Mouse (Mus musculus) neural tube, embryonic 11.5 days (tissue): ENCODE data around the gene Serac1. TPM values are rescaled to one million over a fixed set of nuclear protein-coding genes. Genes with fewer than 3 reads are reported as not detected.

Experiments
- ATAC-seq: fragments of 200-750 bp; cut with Nextera tagmentation; 2 replicates; pipeline ENCODE4 v1.8.0; 2017; ENCODE audit warnings: moderate number of reproducible peaks, mild to moderate bottlenecking, moderate TSS enrichment, moderate library complexity; ENCODE audit not compliant: insufficient read depth, low FRiP score, low TSS enrichment
- DNase-seq: peaks from one replicate; pipeline ENCODE4 v3.0.0-alpha.2; 2015; ENCODE audit warnings: low spot score
- H3K27ac ChIP-seq: fragments of 300-500 bp; sonication (generic); 2 replicates; pipeline ENCODE4 v1.5.1; 2014; ENCODE audit warnings: low read depth, mild to moderate bottlenecking, low read length
- H3K27me3 ChIP-seq: fragments of 300-500 bp; sonication (generic); 2 replicates; pipeline ENCODE4 v1.6.1; 2014; ENCODE audit warnings: mild to moderate bottlenecking, low read length, mixed read lengths; ENCODE audit not compliant: control insufficient read depth, insufficient read depth
- H3K36me3 ChIP-seq: fragments of 300-500 bp; sonication (generic); 2 replicates; pipeline ENCODE4 v1.6.1; 2014; ENCODE audit warnings: mild to moderate bottlenecking, low read length, moderate library complexity, mixed read lengths; ENCODE audit not compliant: control insufficient read depth, insufficient read depth
- H3K4me1 ChIP-seq: fragments of 300-500 bp; sonication (generic); 2 replicates; pipeline ENCODE4 v1.6.1; 2014; ENCODE audit warnings: low read length, mixed read lengths; ENCODE audit not compliant: control insufficient read depth, insufficient read depth
- H3K4me2 ChIP-seq: fragments of 300-500 bp; sonication (generic); 2 replicates; pipeline ENCODE4 v1.6.1; 2014; ENCODE audit warnings: low read depth, mild to moderate bottlenecking, moderate library complexity
- H3K4me3 ChIP-seq: fragments of 300-500 bp; sonication (generic); 2 replicates; pipeline ENCODE4 v1.5.1; 2014; ENCODE audit warnings: low read depth, low read length
- H3K9ac ChIP-seq: fragments of 300-500 bp; sonication (generic); 2 replicates; pipeline ENCODE4 v1.6.1; 2014; ENCODE audit warnings: mild to moderate bottlenecking, low read length
- H3K9me3 ChIP-seq: fragments of 300-500 bp; sonication (generic); 2 replicates; pipeline ENCODE4 v1.6.1; 2016; ENCODE audit warnings: low read length; ENCODE audit not compliant: control insufficient read depth
- WGBS: fragments of 180-500 bp; shearing (Covaris S2); extraction: QIAGEN DNeasy Blood & Tissue Kit; methylation state at CpG from one replicate; pipeline ENCODE4 v1.1.7; 2014; 5-methylcytosine and 5-hydroxymethylcytosine counted together
- polyA plus RNA-seq: library from polyadenylated mRNA; unstranded; fragments of >200 nt; fragmentation: Nextera tagmentation; extraction: Ambion mirVana; gene quantifications from 2 replicates; pipeline ENCODE4 v1.2.1, GENCODE M21; 2014

Serac1 gene
- polyA plus RNA-seq, 1 experiment from 2014 or later: 7.9 TPM

- 0 out of 2 replicates have a peak overlapping the region, but pooled peaks have one; percentile 3 for H3K4me2 ChIP-seq
- ATAC-seq (no peak), DNase-seq (no peak)
These were observed 73.7 kb downstream of the Serac1 start for GRCm38 (mm10) chr17:6005638-6006471.

GRCm38 (mm10) chr17:6005246-6005637 lies 74.3 kb downstream of the Serac1 start:
- WGBS: 19% methylated on average over 10 of the region's 14 CpGs
- no peak for ATAC-seq
- H3K27ac ChIP-seq: no peak overlapping the region

More at GRCm38 (mm10) chr17:6005638-6006471, 73.7 kb downstream of the Serac1 start:
- Histone ChIP-seq H3K4me1 (no peaks in the 10 kb centered on the region), H3K27me3 (no peaks in the 10 kb centered on the region), H3K4me3 (no peak overlapping the region), H3K36me3 (no peaks in the 10 kb centered on the region), H3K9me3 (no peaks in the 10 kb centered on the region), H3K9ac (no peak overlapping the region), H3K27ac (no peak overlapping the region)
- WGBS: 39% methylated on average over 14 of the region's 14 CpGs

GRCm38 (mm10) chr17:6003661-6004060 lies 75.9 kb downstream of the Serac1 start:
- Histone ChIP-seq H3K9ac (no peak overlapping the region), H3K4me1 (no peaks in the 10 kb centered on the region), H3K9me3 (no peaks in the 10 kb centered on the region), H3K4me2 (no peak overlapping the region), H3K27ac (no peak overlapping the region), H3K4me3 (no peak overlapping the region), H3K36me3 (no peaks in the 10 kb centered on the region), H3K27me3 (no peaks in the 10 kb centered on the region)
- DNase-seq (no peak), ATAC-seq (no peak)
- whole genome bisulfite sequencing: 91% methylated on average over 6 of the region's 6 CpGs

More at GRCm38 (mm10) chr17:6005246-6005637, 74.3 kb downstream of the Serac1 start:
- no peaks in the 10 kb centered on the region for H3K4me1 ChIP-seq
- no peak overlapping the region for H3K4me3 ChIP-seq
- H3K36me3 ChIP-seq: no peaks in the 10 kb centered on the region
- DNase-seq: no peak
- H3K27me3 ChIP-seq: no peaks in the 10 kb centered on the region
- H3K9me3 ChIP-seq: no peaks in the 10 kb centered on the region
- H3K4me2 ChIP-seq: 0 out of 2 replicates have a peak overlapping the region, but pooled peaks have one; percentile 3
- H3K9ac ChIP-seq: no peak overlapping the region

GRCm38 (mm10) chr17:6002563-6002962 lies 77.0 kb downstream of the Serac1 start:
- Histone ChIP-seq H3K9me3 (no peaks in the 10 kb centered on the region), H3K36me3 (no peaks in the 10 kb centered on the region), H3K27ac (no peak overlapping the region), H3K4me1 (no peaks in the 10 kb centered on the region), H3K9ac (no peak overlapping the region), H3K4me2 (no peak overlapping the region), H3K27me3 (no peaks in the 10 kb centered on the region), H3K4me3 (no peak overlapping the region)
- ATAC-seq (no peak), DNase-seq (no peak)
- WGBS: 89% methylated on average over 6 of the region's 6 CpGs

- H3K9me3 ChIP-seq: no peaks in the 10 kb centered on the region
- ATAC-seq: no peak
- H3K27ac ChIP-seq: no peak overlapping the region
- 86% methylated on average over 7 of the region's 7 CpGs for WGBS
- H3K4me3 ChIP-seq: no peak overlapping the region
- no peaks in the 10 kb centered on the region for H3K36me3 ChIP-seq
- no peak for DNase-seq
- no peaks in the 10 kb centered on the region for H3K4me1 ChIP-seq
- no peaks in the 10 kb centered on the region for H3K27me3 ChIP-seq
- no peak overlapping the region for H3K9ac ChIP-seq
- H3K4me2 ChIP-seq: no peak overlapping the region
These were observed 77.7 kb downstream of the Serac1 start for GRCm38 (mm10) chr17:6001836-6002235.

- no peak overlapping the region for H3K9ac ChIP-seq
- 87% methylated on average over 6 of the region's 6 CpGs for WGBS
- H3K27ac ChIP-seq: no peak overlapping the region
- no peaks in the 10 kb centered on the region for H3K9me3 ChIP-seq
- H3K4me2 ChIP-seq: no peak overlapping the region
- no peaks in the 10 kb centered on the region for H3K36me3 ChIP-seq
- H3K27me3 ChIP-seq: no peaks in the 10 kb centered on the region
- H3K4me1 ChIP-seq: no peaks in the 10 kb centered on the region
- no peak for ATAC-seq
- no peak overlapping the region for H3K4me3 ChIP-seq
- no peak for DNase-seq
These were observed 78.2 kb downstream of the Serac1 start for GRCm38 (mm10) chr17:6001389-6001788.

GRCm38 (mm10) chr17:6000864-6001319 lies 78.6 kb downstream of the Serac1 start:
- Histone ChIP-seq H3K4me2 (no peak overlapping the region), H3K4me1 (no peaks in the 10 kb centered on the region), H3K9me3 (no peaks in the 10 kb centered on the region), H3K4me3 (no peak overlapping the region), H3K36me3 (no peaks in the 10 kb centered on the region), H3K27ac (no peak overlapping the region), H3K9ac (no peak overlapping the region), H3K27me3 (no peaks in the 10 kb centered on the region)
- 90% methylated on average over 8 of the region's 8 CpGs for WGBS
- DNase-seq (no peak), ATAC-seq (no peak)

- H3K9ac ChIP-seq: no peak overlapping the region
- H3K9me3 ChIP-seq: no peaks in the 10 kb centered on the region
- no peaks in the 10 kb centered on the region for H3K27me3 ChIP-seq
- no peaks in the 10 kb centered on the region for H3K36me3 ChIP-seq
- DNase-seq: no peak
- WGBS: 87% methylated on average over 5 of the region's 5 CpGs
- no peak overlapping the region for H3K27ac ChIP-seq
- H3K4me2 ChIP-seq: no peak overlapping the region
- no peak overlapping the region for H3K4me3 ChIP-seq
- H3K4me1 ChIP-seq: no peaks in the 10 kb centered on the region; the same call in 1 of the 2 replicates
- no peak for ATAC-seq
These were observed 80.5 kb downstream of the Serac1 start for GRCm38 (mm10) chr17:5999039-5999543.

- Histone ChIP-seq H3K9me3 (no peaks in the 10 kb centered on the region), H3K4me1 (no peaks in the 10 kb centered on the region; the same call in 1 of the 2 replicates), H3K4me2 (no peak overlapping the region), H3K9ac (no peak overlapping the region), H3K27me3 (no peaks in the 10 kb centered on the region), H3K27ac (no peak overlapping the region), H3K36me3 (no peaks in the 10 kb centered on the region), H3K4me3 (no peak overlapping the region)
- DNase-seq: no peak
- no peak for ATAC-seq
These were observed 81.4 kb downstream of the Serac1 start for GRCm38 (mm10) chr17:5998235-5998500.
